Mouse (Mus musculus): ENCODE data around the gene Kcnn1. TPM values are rescaled to one million over a fixed set of nuclear protein-coding genes. Genes with fewer than 3 reads are reported as not detected.

Kcnn1 gene
- polyA plus RNA-seq, 1 experiment from 2014 or later = 4.2 TPM

- H3K27me3 ChIP-seq (ENCODE audit: insufficient read depth, low read length) = peaks cover 19% of the 10 kb centered on the region
- peak overlapping the region; percentile 88 for H3K4me2 ChIP-seq (ENCODE audit: low read length)
- ATAC-seq (replicated peaks; ENCODE audit: low FRiP score, low read depth) = no peak
- peak overlapping the region; percentile 41; the same call in 1 of the 2 replicates for H3K9ac ChIP-seq (ENCODE audit: low read depth, low read length)
- H3K36me3 ChIP-seq (ENCODE audit: insufficient read depth, low read length) = no peaks in the 10 kb centered on the region
- WGBS = 2% methylated on average over 24 of the region's 24 CpGs
- H3K27ac ChIP-seq = peak overlapping the region; percentile 69
- TF ChIP-seq CTCF (IDR thresholded peaks at IDR 0.05; ENCODE audit: low read depth) = no peak
- H3K9me3 ChIP-seq (replicated peaks; ENCODE audit: low read length) = no peaks in the 10 kb centered on the region
- H3K4me3 ChIP-seq (replicated peaks; ENCODE audit: low read depth, low read length) = peak overlapping the region; percentile 54
- H3K4me1 ChIP-seq (replicated peaks; ENCODE audit: insufficient read depth, low read length) = peaks cover 35% of the 10 kb centered on the region
- no peak for DNase-seq (ENCODE audit: low spot score)
Measured at GRCm38 (mm10) chr8:70864712-70865221, 1.7 kb upstream of the Kcnn1 start.

- peaks cover 35% of the 10 kb centered on the region for H3K4me1 ChIP-seq (replicated peaks; ENCODE audit: insufficient read depth, low read length)
- ATAC-seq (replicated peaks; ENCODE audit: low FRiP score, low read depth) = no peak
- H3K36me3 ChIP-seq (ENCODE audit: insufficient read depth, low read length) = no peaks in the 10 kb centered on the region
- 2% methylated on average over 43 of the region's 46 CpGs for WGBS
- no peak for DNase-seq (ENCODE audit: low spot score)
- H3K9ac ChIP-seq (ENCODE audit: low read depth, low read length) = peak overlapping the region; percentile 65; the same call in 1 of the 2 replicates
- peak overlapping the region; percentile 88 for H3K4me2 ChIP-seq (ENCODE audit: low read length)
- TF ChIP-seq CTCF (IDR thresholded peaks at IDR 0.05; ENCODE audit: low read depth) = no peak
- peak overlapping the region; percentile 50 for H3K4me3 ChIP-seq (replicated peaks; ENCODE audit: low read depth, low read length)
- H3K27ac ChIP-seq = 0 out of 2 replicates have a peak overlapping the region, but pooled peaks have one; percentile 42
- no peaks in the 10 kb centered on the region for H3K9me3 ChIP-seq (replicated peaks; ENCODE audit: low read length)
- H3K27me3 ChIP-seq (ENCODE audit: insufficient read depth, low read length) = peaks cover 19% of the 10 kb centered on the region
Measured at GRCm38 (mm10) chr8:70863956-70864711, 1.1 kb upstream of the Kcnn1 start.

GRCm38 (mm10) chr8:70857516-70857915 is 5.5 kb downstream of the Kcnn1 start:
- peaks cover 12% of the 10 kb centered on the region; the same call in 1 of the 2 replicates for H3K4me1 ChIP-seq (replicated peaks; ENCODE audit: insufficient read depth, low read length)
- H3K36me3 ChIP-seq (ENCODE audit: insufficient read depth, low read length) = no peaks in the 10 kb centered on the region
- H3K4me2 ChIP-seq (ENCODE audit: low read length) = no peak overlapping the region
- H3K4me3 ChIP-seq (replicated peaks; ENCODE audit: low read depth, low read length) = no peak overlapping the region
- DNase-seq (ENCODE audit: low spot score) (no peak), ATAC-seq (replicated peaks; ENCODE audit: low FRiP score, low read depth) (no peak)
- H3K27me3 ChIP-seq (ENCODE audit: insufficient read depth, low read length) = peaks cover 11% of the 10 kb centered on the region
- no peak overlapping the region for H3K27ac ChIP-seq
- H3K9me3 ChIP-seq (replicated peaks; ENCODE audit: low read length) = no peaks in the 10 kb centered on the region
- H3K9ac ChIP-seq (ENCODE audit: low read depth, low read length) = no peak overlapping the region
- WGBS = 16% methylated on average over 4 of the region's 4 CpGs
- TF ChIP-seq CTCF (IDR thresholded peaks at IDR 0.05; ENCODE audit: low read depth) = no peak

GRCm38 (mm10) chr8:70856541-70857197 is 6.4 kb downstream of the Kcnn1 start:
- peak; percentile 50; the same call in 1 of the 2 replicates for ATAC-seq (replicated peaks; ENCODE audit: low FRiP score, low read depth)
- Histone ChIP-seq H3K9ac (ENCODE audit: low read depth, low read length) (peak overlapping the region; percentile 49; the same call in 1 of the 2 replicates), H3K4me3 (replicated peaks; ENCODE audit: low read depth, low read length) (peak overlapping the region; percentile 43), H3K4me2 (ENCODE audit: low read length) (peak overlapping the region; percentile 84), H3K9me3 (replicated peaks; ENCODE audit: low read length) (no peaks in the 10 kb centered on the region), H3K27ac (no peak overlapping the region), H3K4me1 (replicated peaks; ENCODE audit: insufficient read depth, low read length) (peaks cover 11% of the 10 kb centered on the region; the same call in 1 of the 2 replicates), H3K36me3 (ENCODE audit: insufficient read depth, low read length) (no peaks in the 10 kb centered on the region), H3K27me3 (ENCODE audit: insufficient read depth, low read length) (peaks cover 4% of the 10 kb centered on the region; the same call in 1 of the 2 replicates)
- TF ChIP-seq CTCF (IDR thresholded peaks at IDR 0.05; ENCODE audit: low read depth) = no peak
- WGBS = 5% methylated on average over 31 of the region's 33 CpGs
- peak; percentile 66 for DNase-seq (ENCODE audit: low spot score)

- Histone ChIP-seq H3K9ac (ENCODE audit: low read depth, low read length) (no peak overlapping the region), H3K27ac (no peak overlapping the region), H3K4me3 (replicated peaks; ENCODE audit: low read depth, low read length) (no peak overlapping the region), H3K9me3 (replicated peaks; ENCODE audit: low read length) (no peaks in the 10 kb centered on the region), H3K27me3 (ENCODE audit: insufficient read depth, low read length) (no peaks in the 10 kb centered on the region), H3K36me3 (ENCODE audit: insufficient read depth, low read length) (no peaks in the 10 kb centered on the region), H3K4me2 (ENCODE audit: low read length) (peak overlapping the region; percentile 84), H3K4me1 (replicated peaks; ENCODE audit: insufficient read depth, low read length) (peaks cover 11% of the 10 kb centered on the region; the same call in 1 of the 2 replicates)
- WGBS = 69% methylated on average over 5 of the region's 5 CpGs
- ATAC-seq (replicated peaks; ENCODE audit: low FRiP score, low read depth) = no peak
- no peak for DNase-seq (ENCODE audit: low spot score)
- no peak for TF ChIP-seq CTCF (IDR thresholded peaks at IDR 0.05; ENCODE audit: low read depth)
Measured at GRCm38 (mm10) chr8:70856028-70856427, 7.0 kb downstream of the Kcnn1 start.

GRCm38 (mm10) chr8:70853863-70854262 is 9.2 kb downstream of the Kcnn1 start:
- no peak overlapping the region for H3K4me2 ChIP-seq (ENCODE audit: low read length)
- no peak overlapping the region for H3K4me3 ChIP-seq (replicated peaks; ENCODE audit: low read depth, low read length)
- peaks cover 11% of the 10 kb centered on the region; the same call in 1 of the 2 replicates for H3K4me1 ChIP-seq (replicated peaks; ENCODE audit: insufficient read depth, low read length)
- no peaks in the 10 kb centered on the region; the same call in 1 of the 2 replicates for H3K27me3 ChIP-seq (ENCODE audit: insufficient read depth, low read length)
- DNase-seq (ENCODE audit: low spot score) (no peak), ATAC-seq (replicated peaks; ENCODE audit: low FRiP score, low read depth) (no peak)
- no peaks in the 10 kb centered on the region for H3K9me3 ChIP-seq (replicated peaks; ENCODE audit: low read length)
- no peak for TF ChIP-seq CTCF (IDR thresholded peaks at IDR 0.05; ENCODE audit: low read depth)
- WGBS = 77% methylated on average over 2 of the region's 2 CpGs
- no peak overlapping the region for H3K9ac ChIP-seq (ENCODE audit: low read depth, low read length)
- H3K27ac ChIP-seq = no peak overlapping the region
- no peaks in the 10 kb centered on the region for H3K36me3 ChIP-seq (ENCODE audit: insufficient read depth, low read length)
